Mouse (Mus musculus): ENCODE measurements around the gene Tmem178. TPM values are rescaled to one million over a fixed set of nuclear protein-coding genes. Genes with fewer than 3 reads are reported as not detected.

Gene Tmem178
- polyA plus RNA-seq, 1 experiment from 2014 or later: 30.5 TPM

DNA sequence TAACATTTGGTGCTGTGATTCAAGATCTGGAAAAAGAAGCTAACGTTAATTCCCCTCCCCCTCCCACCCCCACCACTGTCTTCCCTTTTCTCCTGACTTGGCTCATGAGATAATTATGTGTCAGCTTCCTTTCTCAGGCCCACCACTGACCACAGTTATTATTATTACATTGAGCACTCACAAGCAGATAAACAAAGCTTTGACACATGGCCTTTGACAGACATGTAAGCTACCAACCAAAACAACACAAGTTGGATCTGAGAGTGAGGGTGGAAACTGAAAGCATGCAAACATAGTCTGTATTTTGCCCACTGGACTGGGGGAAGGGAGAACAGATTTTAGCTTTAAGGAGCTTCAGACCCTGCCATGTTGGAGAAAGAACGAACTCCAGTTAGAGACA lies 52.8 kb downstream of the Tmem178 start:
- Histone ChIP-seq H3K27ac (replicated peaks; ENCODE audit: low read depth, low read length) (no peak overlapping the region), H3K9me3 (ENCODE audit: control insufficient read depth, low read length) (no peaks in the 10 kb centered on the region), H3K4me2 (ENCODE audit: low read length) (no peak overlapping the region), H3K27me3 (ENCODE audit: control insufficient read depth, insufficient read depth, low read length) (no peaks in the 10 kb centered on the region), H3K4me1 (ENCODE audit: control insufficient read depth, insufficient read depth, low read length) (peaks cover 12% of the 10 kb centered on the region), H3K4me3 (replicated peaks; ENCODE audit: low read depth, low read length) (no peak overlapping the region), H3K36me3 (ENCODE audit: control insufficient read depth, insufficient read depth, low read length) (no peaks in the 10 kb centered on the region), H3K9ac (replicated peaks; ENCODE audit: low read length) (no peak overlapping the region)
- DNase-seq: no peak
- ATAC-seq (ENCODE audit: low FRiP score, low TSS enrichment): no peak
- WGBS: 86% methylated on average over 2 of the region's 2 CpGs

DNA sequence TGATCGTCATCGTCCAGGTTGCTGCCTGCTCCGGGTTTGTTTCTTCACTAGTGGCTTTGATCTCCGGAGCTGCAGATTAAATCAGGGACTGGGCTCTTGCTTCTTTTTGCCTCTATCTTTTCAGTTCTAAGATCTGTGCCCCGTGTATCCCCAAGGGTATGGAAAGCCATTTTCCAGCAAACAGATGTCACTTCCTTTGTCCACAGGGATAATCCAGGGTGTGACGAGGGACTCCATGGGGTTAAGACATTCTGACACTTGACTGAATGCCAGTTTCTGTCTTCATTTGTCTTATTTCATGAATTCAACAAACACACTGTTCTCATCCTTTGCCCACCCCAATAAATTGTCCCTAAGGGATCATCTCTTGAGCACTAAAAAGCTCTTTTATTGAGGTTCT lies 54.5 kb downstream of the Tmem178 start:
- Histone ChIP-seq H3K36me3 (ENCODE audit: control insufficient read depth, insufficient read depth, low read length) (no peaks in the 10 kb centered on the region), H3K4me1 (ENCODE audit: control insufficient read depth, insufficient read depth, low read length) (peaks cover 9% of the 10 kb centered on the region), H3K4me3 (replicated peaks; ENCODE audit: low read depth, low read length) (no peak overlapping the region), H3K9ac (replicated peaks; ENCODE audit: low read length) (no peak overlapping the region), H3K4me2 (ENCODE audit: low read length) (no peak overlapping the region), H3K9me3 (ENCODE audit: control insufficient read depth, low read length) (no peaks in the 10 kb centered on the region), H3K27ac (replicated peaks; ENCODE audit: low read depth, low read length) (no peak overlapping the region), H3K27me3 (ENCODE audit: control insufficient read depth, insufficient read depth, low read length) (no peaks in the 10 kb centered on the region)
- 14% methylated on average over 6 of the region's 6 CpGs for WGBS
- ATAC-seq (ENCODE audit: low FRiP score, low TSS enrichment) (no peak), DNase-seq (peak; percentile 48)

- WGBS: 68% methylated on average over 12 of the region's 12 CpGs
- no peak overlapping the region for H3K4me2 ChIP-seq (ENCODE audit: low read length)
- H3K9ac ChIP-seq (replicated peaks; ENCODE audit: low read length): no peak overlapping the region
- ATAC-seq (ENCODE audit: low FRiP score, low TSS enrichment) (no peak), DNase-seq (no peak)
- H3K36me3 ChIP-seq (ENCODE audit: control insufficient read depth, insufficient read depth, low read length): no peaks in the 10 kb centered on the region
- H3K4me1 ChIP-seq (ENCODE audit: control insufficient read depth, insufficient read depth, low read length): peaks cover 9% of the 10 kb centered on the region
- H3K4me3 ChIP-seq (replicated peaks; ENCODE audit: low read depth, low read length): no peak overlapping the region
- H3K27ac ChIP-seq (replicated peaks; ENCODE audit: low read depth, low read length): no peak overlapping the region
- H3K27me3 ChIP-seq (ENCODE audit: control insufficient read depth, insufficient read depth, low read length): no peaks in the 10 kb centered on the region
- no peaks in the 10 kb centered on the region for H3K9me3 ChIP-seq (ENCODE audit: control insufficient read depth, low read length)
Measured at GRCm38 (mm10) chr17:81001010-81001409, 56.6 kb downstream of the Tmem178 start.

DNA sequence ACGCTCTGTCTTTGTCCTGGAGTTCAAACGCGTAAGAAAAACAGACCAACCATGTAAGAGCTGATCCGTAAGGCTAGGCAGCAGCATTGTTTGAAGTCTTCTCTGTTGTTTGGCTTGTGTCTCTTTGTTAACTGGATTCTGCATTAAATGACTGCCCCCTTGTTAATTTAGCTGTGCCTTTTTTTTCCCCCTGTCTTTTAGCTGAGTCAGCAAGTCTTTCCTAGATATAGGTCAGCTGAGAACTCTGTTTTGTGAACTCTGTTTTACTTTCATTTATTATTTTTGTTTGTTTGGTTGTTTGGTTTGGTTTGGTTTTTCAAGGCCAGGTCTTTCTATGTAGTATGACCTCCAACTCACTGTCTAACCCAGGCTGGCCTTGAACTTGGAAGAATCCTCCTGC lies 57.2 kb downstream of the Tmem178 start:
- Histone ChIP-seq H3K4me1 (ENCODE audit: control insufficient read depth, insufficient read depth, low read length) (peaks cover 9% of the 10 kb centered on the region), H3K4me2 (ENCODE audit: low read length) (no peak overlapping the region), H3K27me3 (ENCODE audit: control insufficient read depth, insufficient read depth, low read length) (no peaks in the 10 kb centered on the region), H3K9me3 (ENCODE audit: control insufficient read depth, low read length) (no peaks in the 10 kb centered on the region), H3K36me3 (ENCODE audit: control insufficient read depth, insufficient read depth, low read length) (no peaks in the 10 kb centered on the region), H3K4me3 (replicated peaks; ENCODE audit: low read depth, low read length) (no peak overlapping the region), H3K9ac (replicated peaks; ENCODE audit: low read length) (no peak overlapping the region), H3K27ac (replicated peaks; ENCODE audit: low read depth, low read length) (no peak overlapping the region)
- 39% methylated on average over 4 of the region's 4 CpGs for WGBS
- DNase-seq (no peak), ATAC-seq (ENCODE audit: low FRiP score, low TSS enrichment) (no peak)

GRCm38 (mm10) chr17:81002130-81002529 lies 57.7 kb downstream of the Tmem178 start:
- Histone ChIP-seq H3K9ac (replicated peaks; ENCODE audit: low read length) (no peak overlapping the region), H3K9me3 (ENCODE audit: control insufficient read depth, low read length) (no peaks in the 10 kb centered on the region), H3K27me3 (ENCODE audit: control insufficient read depth, insufficient read depth, low read length) (no peaks in the 10 kb centered on the region), H3K4me1 (ENCODE audit: control insufficient read depth, insufficient read depth, low read length) (peaks cover 9% of the 10 kb centered on the region), H3K36me3 (ENCODE audit: control insufficient read depth, insufficient read depth, low read length) (no peaks in the 10 kb centered on the region), H3K4me2 (ENCODE audit: low read length) (no peak overlapping the region), H3K4me3 (replicated peaks; ENCODE audit: low read depth, low read length) (no peak overlapping the region), H3K27ac (replicated peaks; ENCODE audit: low read depth, low read length) (no peak overlapping the region)
- DNase-seq (no peak), ATAC-seq (ENCODE audit: low FRiP score, low TSS enrichment) (no peak)
- 90% methylated on average over 5 of the region's 5 CpGs for WGBS

DNA sequence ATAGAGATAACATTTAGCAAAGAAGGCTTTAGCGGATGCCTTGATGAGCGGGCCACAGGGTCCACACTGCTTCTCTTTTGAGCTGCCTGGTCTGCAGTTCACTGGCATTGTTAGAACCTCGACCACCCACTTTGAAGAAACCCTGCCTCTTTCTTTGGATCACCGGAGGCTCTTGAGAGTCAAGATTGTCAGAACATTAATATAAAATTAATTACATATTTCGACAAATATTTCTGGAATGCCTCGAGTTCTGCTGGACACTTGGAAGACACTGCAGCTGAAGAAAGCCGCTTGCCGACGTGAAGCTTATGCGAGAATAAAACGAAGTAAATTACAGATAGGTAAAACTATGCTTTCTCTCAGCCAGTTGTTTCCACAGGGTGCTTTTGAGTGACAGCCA lies 60.0 kb downstream of the Tmem178 start:
- Histone ChIP-seq H3K27me3 (ENCODE audit: control insufficient read depth, insufficient read depth, low read length) (no peaks in the 10 kb centered on the region), H3K9me3 (ENCODE audit: control insufficient read depth, low read length) (no peaks in the 10 kb centered on the region), H3K9ac (replicated peaks; ENCODE audit: low read length) (no peak overlapping the region), H3K27ac (replicated peaks; ENCODE audit: low read depth, low read length) (no peak overlapping the region), H3K4me2 (ENCODE audit: low read length) (no peak overlapping the region), H3K4me1 (ENCODE audit: control insufficient read depth, insufficient read depth, low read length) (peaks cover under 1% of the 10 kb centered on the region), H3K4me3 (replicated peaks; ENCODE audit: low read depth, low read length) (no peak overlapping the region), H3K36me3 (ENCODE audit: control insufficient read depth, insufficient read depth, low read length) (no peaks in the 10 kb centered on the region)
- 80% methylated on average over 11 of the region's 11 CpGs for WGBS
- no peak for DNase-seq
- no peak for ATAC-seq (ENCODE audit: low FRiP score, low TSS enrichment)

- no peak overlapping the region for H3K27ac ChIP-seq (replicated peaks; ENCODE audit: low read depth, low read length)
- no peak overlapping the region for H3K9ac ChIP-seq (replicated peaks; ENCODE audit: low read length)
- H3K36me3 ChIP-seq (ENCODE audit: control insufficient read depth, insufficient read depth, low read length): no peaks in the 10 kb centered on the region
- H3K4me1 ChIP-seq (ENCODE audit: control insufficient read depth, insufficient read depth, low read length): peaks cover 7% of the 10 kb centered on the region
- H3K9me3 ChIP-seq (ENCODE audit: control insufficient read depth, low read length): no peaks in the 10 kb centered on the region
- ATAC-seq (ENCODE audit: low FRiP score, low TSS enrichment) (no peak), DNase-seq (no peak)
- no peaks in the 10 kb centered on the region for H3K27me3 ChIP-seq (ENCODE audit: control insufficient read depth, insufficient read depth, low read length)
- 73% methylated on average over 8 of the region's 8 CpGs for WGBS
- H3K4me2 ChIP-seq (ENCODE audit: low read length): no peak overlapping the region
- H3K4me3 ChIP-seq (replicated peaks; ENCODE audit: low read depth, low read length): no peak overlapping the region
Measured at GRCm38 (mm10) chr17:81005292-81005691, 60.9 kb downstream of the Tmem178 start.

- no peaks in the 10 kb centered on the region for H3K36me3 ChIP-seq (ENCODE audit: control insufficient read depth, insufficient read depth, low read length)
- 92% methylated on average over 10 of the region's 10 CpGs for WGBS
- no peak overlapping the region for H3K4me2 ChIP-seq (ENCODE audit: low read length)
- no peak for ATAC-seq (ENCODE audit: low FRiP score, low TSS enrichment)
- H3K9ac ChIP-seq (replicated peaks; ENCODE audit: low read length): no peak overlapping the region
- no peaks in the 10 kb centered on the region for H3K9me3 ChIP-seq (ENCODE audit: control insufficient read depth, low read length)
- H3K27ac ChIP-seq (replicated peaks; ENCODE audit: low read depth, low read length): no peak overlapping the region
- DNase-seq: no peak
- H3K4me3 ChIP-seq (replicated peaks; ENCODE audit: low read depth, low read length): no peak overlapping the region
- H3K4me1 ChIP-seq (ENCODE audit: control insufficient read depth, insufficient read depth, low read length): peaks cover 19% of the 10 kb centered on the region
- H3K27me3 ChIP-seq (ENCODE audit: control insufficient read depth, insufficient read depth, low read length): no peaks in the 10 kb centered on the region
Measured at GRCm38 (mm10) chr17:81009112-81009511, 64.7 kb downstream of the Tmem178 start.

DNA sequence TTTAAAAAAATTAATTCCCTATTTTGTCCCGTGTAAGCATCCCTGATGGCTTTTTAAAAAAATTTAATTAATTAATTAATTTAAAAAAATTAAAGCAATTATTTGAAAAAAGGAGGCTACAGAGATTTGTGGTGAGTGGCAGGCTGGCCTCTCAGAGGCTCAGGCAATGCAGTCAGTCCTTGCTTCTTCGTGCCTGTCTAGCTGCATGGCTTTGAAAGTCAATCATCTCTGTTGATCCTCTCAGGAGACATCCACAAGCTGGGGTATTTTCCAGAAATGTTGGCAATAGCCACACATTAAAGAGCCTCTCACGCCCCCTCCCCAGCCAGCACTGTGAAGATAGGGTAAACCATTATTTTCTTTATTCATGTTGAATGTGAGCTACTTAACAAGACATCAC lies 65.8 kb downstream of the Tmem178 start:
- DNase-seq: peak; percentile 47
- Histone ChIP-seq H3K36me3 (ENCODE audit: control insufficient read depth, insufficient read depth, low read length) (no peaks in the 10 kb centered on the region), H3K9me3 (ENCODE audit: control insufficient read depth, low read length) (no peaks in the 10 kb centered on the region), H3K4me2 (ENCODE audit: low read length) (no peak overlapping the region), H3K27me3 (ENCODE audit: control insufficient read depth, insufficient read depth, low read length) (no peaks in the 10 kb centered on the region), H3K4me3 (replicated peaks; ENCODE audit: low read depth, low read length) (no peak overlapping the region), H3K9ac (replicated peaks; ENCODE audit: low read length) (no peak overlapping the region), H3K4me1 (ENCODE audit: control insufficient read depth, insufficient read depth, low read length) (peaks cover 19% of the 10 kb centered on the region), H3K27ac (replicated peaks; ENCODE audit: low read depth, low read length) (no peak overlapping the region)
- ATAC-seq (ENCODE audit: low FRiP score, low TSS enrichment): no peak
- WGBS: 32% methylated on average over 3 of the region's 3 CpGs
